Mouse (Mus musculus): ENCODE results near the gene Map1a. TPM values are rescaled to one million over a fixed set of nuclear protein-coding genes. Genes with fewer than 3 reads are reported as not detected.

The Map1a gene
- 5.8 and 7.0 TPM in 2 replicates for polyA plus RNA-seq (2014; fragmentation: Nextera tagmentation; extraction: Ambion mirVana)

DNA sequence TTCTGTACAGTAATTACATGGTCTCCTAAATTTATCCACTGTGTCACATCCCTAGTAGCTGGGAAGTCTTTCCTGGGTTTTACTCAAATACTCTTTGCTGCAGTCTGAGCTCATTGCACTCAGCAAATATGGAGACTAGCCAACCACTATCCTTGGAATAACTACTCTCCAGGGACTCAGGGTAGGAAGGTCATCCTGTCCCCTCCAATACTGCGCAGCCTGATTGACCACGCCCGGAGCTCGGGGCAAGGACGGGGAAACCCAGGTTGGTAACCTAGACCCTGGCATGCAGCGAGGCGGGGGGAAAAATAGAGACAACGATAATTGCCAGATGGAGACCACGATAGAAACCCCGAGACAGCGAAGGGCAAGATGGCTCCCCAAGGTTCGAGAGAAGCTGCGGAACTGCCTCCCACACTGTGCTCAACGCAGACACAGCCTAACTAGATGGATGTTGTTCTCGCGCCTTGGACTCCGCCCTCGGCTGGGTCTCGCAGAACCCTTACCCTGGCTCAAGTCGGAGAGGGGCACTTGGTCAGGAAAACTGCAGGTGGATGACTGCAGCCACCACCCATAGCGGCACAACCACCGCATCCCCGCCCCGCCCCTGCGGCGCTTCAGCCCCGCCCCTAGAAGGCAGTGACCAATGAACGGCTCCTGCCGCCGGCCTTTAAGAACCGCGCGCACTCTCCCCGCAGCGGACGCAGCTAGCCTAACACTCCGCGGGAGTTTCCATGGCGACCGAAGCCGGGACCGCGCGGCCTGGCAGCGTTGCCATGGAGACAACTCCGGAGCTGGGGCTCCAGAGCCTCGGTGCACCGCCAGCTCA lies at the start of gene Map1a:
Map1a (plus strand) TSS at position 700 of the 829 bp plus-strand sequence.
- Histone ChIP-seq H3K9me3 (ENCODE audit: control insufficient read depth, low read length) (no peaks in the 10 kb centered on the region), H3K4me1 (ENCODE audit: control insufficient read depth, insufficient read depth, low read length) (peaks cover 7% of the 10 kb centered on the region), H3K36me3 (ENCODE audit: control insufficient read depth, insufficient read depth, low read length) (no peaks in the 10 kb centered on the region), H3K9ac (ENCODE audit: low read depth, low read length) (peak within 1 kb of the TSS; percentile 51; the same call in 1 of the 2 replicates), H3K4me2 (replicated peaks; ENCODE audit: low read depth, low read length) (peak within 1 kb of the TSS; percentile 90), H3K4me3 (ENCODE audit: low read length) (peak within 1 kb of the TSS; percentile 57), H3K27ac (ENCODE audit: low read depth, low read length) (no peak within 1 kb of the TSS), H3K27me3 (ENCODE audit: control insufficient read depth, insufficient read depth, low read length) (peaks cover 11% of the 10 kb centered on the region; the same call in 1 of the 2 replicates)
- ATAC-seq (ENCODE audit: low FRiP score, low TSS enrichment): peak; percentile 98
- under 1% methylated on average over 47 of the region's 48 CpGs for WGBS

DNA sequence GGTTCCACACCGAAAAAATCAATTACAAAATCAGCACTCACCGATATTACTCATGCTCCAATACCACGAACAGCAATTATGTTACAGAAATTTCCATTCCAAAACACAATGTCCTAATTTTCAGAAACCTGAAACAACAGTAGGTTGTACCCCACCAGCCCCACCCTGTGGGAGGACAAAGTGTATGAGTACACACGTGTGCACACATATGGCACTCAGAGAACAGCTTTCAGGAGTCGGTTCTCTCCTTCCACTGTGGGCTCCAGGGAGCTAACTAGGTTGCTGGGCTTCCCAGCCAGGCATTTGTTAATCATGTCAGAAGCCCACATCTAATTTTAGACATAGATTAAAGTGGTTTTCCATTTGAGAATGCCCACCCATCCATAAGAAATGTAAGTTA lies 45.3 kb upstream of the Map1a start:
- Histone ChIP-seq H3K9me3 (ENCODE audit: control insufficient read depth, low read length) (no peaks in the 10 kb centered on the region), H3K4me3 (ENCODE audit: low read length) (no peak overlapping the region), H3K4me1 (ENCODE audit: control insufficient read depth, insufficient read depth, low read length) (no peaks in the 10 kb centered on the region), H3K27me3 (ENCODE audit: control insufficient read depth, insufficient read depth, low read length) (no peaks in the 10 kb centered on the region), H3K27ac (ENCODE audit: low read depth, low read length) (no peak overlapping the region), H3K9ac (ENCODE audit: low read depth, low read length) (no peak overlapping the region), H3K36me3 (ENCODE audit: control insufficient read depth, insufficient read depth, low read length) (peaks cover 79% of the 10 kb centered on the region), H3K4me2 (replicated peaks; ENCODE audit: low read depth, low read length) (no peak overlapping the region)
- ATAC-seq (ENCODE audit: low FRiP score, low TSS enrichment): no peak
- WGBS: 94% methylated on average over 5 of the region's 5 CpGs

DNA sequence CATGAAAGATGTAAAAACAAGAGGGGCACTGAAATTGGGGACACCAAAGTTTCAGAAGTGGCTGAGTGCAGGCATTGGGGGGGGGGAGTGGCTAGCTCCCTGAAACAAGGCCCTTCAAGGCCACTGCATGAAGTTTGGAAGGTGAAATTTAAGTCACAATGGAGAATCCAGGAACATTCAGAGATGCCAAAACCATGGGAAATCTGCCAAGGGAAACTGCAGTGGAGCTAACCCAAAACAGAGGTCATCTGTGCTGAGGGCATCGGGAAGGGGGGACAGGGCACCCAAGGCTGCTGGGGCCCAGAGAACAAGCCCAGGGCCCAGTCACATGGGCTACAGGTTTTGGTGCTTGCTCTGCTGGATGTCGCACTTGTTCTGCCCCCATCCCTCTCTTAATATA lies 39.6 kb upstream of the Map1a start:
- no peaks in the 10 kb centered on the region for H3K4me1 ChIP-seq (ENCODE audit: control insufficient read depth, insufficient read depth, low read length)
- H3K4me3 ChIP-seq (ENCODE audit: low read length): no peak overlapping the region
- H3K27me3 ChIP-seq (ENCODE audit: control insufficient read depth, insufficient read depth, low read length): no peaks in the 10 kb centered on the region
- 89% methylated on average over 2 of the region's 2 CpGs for WGBS
- H3K27ac ChIP-seq (ENCODE audit: low read depth, low read length): no peak overlapping the region
- ATAC-seq (ENCODE audit: low FRiP score, low TSS enrichment): no peak
- H3K36me3 ChIP-seq (ENCODE audit: control insufficient read depth, insufficient read depth, low read length): peaks cover 96% of the 10 kb centered on the region
- no peak overlapping the region for H3K4me2 ChIP-seq (replicated peaks; ENCODE audit: low read depth, low read length)
- no peak overlapping the region for H3K9ac ChIP-seq (ENCODE audit: low read depth, low read length)
- no peaks in the 10 kb centered on the region for H3K9me3 ChIP-seq (ENCODE audit: control insufficient read depth, low read length)

DNA sequence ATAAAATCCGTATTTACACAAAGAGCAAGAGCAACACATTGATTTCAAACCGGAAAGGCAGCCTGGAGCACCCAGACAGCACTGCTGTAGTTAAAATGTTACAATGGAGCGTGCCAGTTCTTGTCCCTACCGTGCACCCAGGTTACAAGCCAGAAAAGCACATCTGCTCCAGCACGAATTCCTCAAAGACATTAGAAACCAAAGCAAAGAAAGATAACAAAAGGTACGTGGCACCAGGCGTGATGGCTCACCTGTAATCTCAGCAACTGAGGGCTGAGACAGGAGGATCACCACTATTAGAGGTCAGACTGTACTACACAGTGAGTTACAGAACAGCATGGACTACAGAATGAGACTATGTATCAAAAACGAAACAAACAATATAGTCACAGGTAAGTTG lies 21.0 kb upstream of the Map1a start:
- no peak overlapping the region for H3K9ac ChIP-seq (ENCODE audit: low read depth, low read length)
- ATAC-seq (ENCODE audit: low FRiP score, low TSS enrichment): no peak
- H3K4me1 ChIP-seq (ENCODE audit: control insufficient read depth, insufficient read depth, low read length): peaks cover 7% of the 10 kb centered on the region
- H3K9me3 ChIP-seq (ENCODE audit: control insufficient read depth, low read length): no peaks in the 10 kb centered on the region
- 73% methylated on average over 8 of the region's 8 CpGs for WGBS
- no peak overlapping the region for H3K4me3 ChIP-seq (ENCODE audit: low read length)
- peaks cover 46% of the 10 kb centered on the region for H3K36me3 ChIP-seq (ENCODE audit: control insufficient read depth, insufficient read depth, low read length)
- no peak overlapping the region for H3K27ac ChIP-seq (ENCODE audit: low read depth, low read length)
- no peaks in the 10 kb centered on the region for H3K27me3 ChIP-seq (ENCODE audit: control insufficient read depth, insufficient read depth, low read length)
- no peak overlapping the region for H3K4me2 ChIP-seq (replicated peaks; ENCODE audit: low read depth, low read length)

DNA sequence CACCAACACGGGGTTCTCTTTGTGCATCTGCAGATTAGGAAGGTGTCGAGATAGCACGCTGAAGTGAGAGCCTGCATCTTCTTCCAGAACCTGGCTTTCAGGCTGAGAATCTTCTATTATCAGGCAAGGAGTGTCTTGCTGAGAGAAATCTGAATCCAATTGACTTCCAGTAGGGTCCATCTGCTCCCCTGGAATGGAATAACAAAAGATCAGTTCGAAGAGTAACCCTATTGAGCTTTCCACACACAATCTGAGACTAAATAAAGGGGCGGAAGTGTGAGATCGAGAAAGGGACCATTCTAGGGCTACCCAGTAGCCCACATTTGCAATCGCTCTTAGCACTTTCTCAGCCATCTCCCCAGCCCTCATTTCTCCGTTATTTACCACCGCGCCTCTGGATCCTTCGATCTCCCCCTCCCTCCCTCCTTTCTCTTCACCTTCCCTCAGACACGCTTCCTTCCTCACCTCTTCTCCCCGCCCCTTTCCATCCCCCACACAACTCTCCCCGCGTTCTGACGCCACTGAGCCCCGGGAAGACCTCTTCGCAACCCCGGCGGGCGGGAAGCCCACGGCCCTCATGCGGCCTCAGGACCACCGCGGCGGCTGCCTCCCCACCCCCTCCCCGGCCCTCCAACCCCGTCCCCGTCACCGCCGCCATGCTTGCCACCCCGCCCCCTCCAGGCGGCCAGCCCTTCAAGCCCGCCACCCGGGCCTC lies 18.7 kb upstream of the Map1a start:
- no peaks in the 10 kb centered on the region for H3K9me3 ChIP-seq (ENCODE audit: control insufficient read depth, low read length)
- peaks cover 7% of the 10 kb centered on the region for H3K4me1 ChIP-seq (ENCODE audit: control insufficient read depth, insufficient read depth, low read length)
- H3K36me3 ChIP-seq (ENCODE audit: control insufficient read depth, insufficient read depth, low read length): peaks cover 36% of the 10 kb centered on the region
- H3K27ac ChIP-seq (ENCODE audit: low read depth, low read length): peak overlapping the region; percentile 49; the same call in 1 of the 2 replicates
- ATAC-seq (ENCODE audit: low FRiP score, low TSS enrichment): peak; percentile 90
- peak overlapping the region; percentile 69 for H3K4me2 ChIP-seq (replicated peaks; ENCODE audit: low read depth, low read length)
- H3K9ac ChIP-seq (ENCODE audit: low read depth, low read length): peak overlapping the region; percentile 82
- H3K4me3 ChIP-seq (ENCODE audit: low read length): peak overlapping the region; percentile 74
- no peaks in the 10 kb centered on the region for H3K27me3 ChIP-seq (ENCODE audit: control insufficient read depth, insufficient read depth, low read length)
- WGBS: 1% methylated on average over 33 of the region's 35 CpGs

DNA sequence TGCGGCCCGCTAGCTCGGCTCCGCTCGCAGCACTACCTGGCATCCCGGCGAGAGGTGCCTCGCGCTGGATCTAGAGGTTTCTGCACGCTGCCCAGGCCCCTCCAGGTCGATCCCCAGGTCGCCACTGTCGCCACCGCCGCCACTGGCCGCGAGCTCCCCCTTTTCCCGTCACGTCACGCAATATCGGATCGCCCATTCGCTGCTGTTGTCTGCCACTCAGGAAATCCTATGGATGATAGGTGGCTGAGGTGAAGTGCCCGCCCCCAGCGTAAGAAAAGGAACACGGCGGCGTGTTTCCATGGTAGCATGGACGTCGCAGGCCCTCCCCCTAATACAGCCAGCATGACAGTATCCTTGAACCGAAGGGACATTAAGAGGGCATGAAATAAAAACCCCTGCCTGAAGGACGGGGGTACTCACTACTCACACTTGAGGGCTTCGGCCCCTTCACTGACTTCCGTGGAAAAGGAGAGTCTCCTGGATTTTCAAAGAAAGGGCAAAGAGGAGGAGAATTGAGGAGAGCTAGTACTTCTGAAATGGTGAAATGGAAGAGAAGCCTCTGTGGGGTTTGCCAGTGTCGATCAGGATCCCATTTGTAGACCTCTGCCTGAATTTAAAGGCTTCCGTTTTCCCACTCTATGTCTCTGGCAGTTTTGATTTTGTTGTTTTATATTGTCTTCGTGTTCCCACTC lies 18.0 kb upstream of the Map1a start, which contains the start of gene Trp53bp1:
Trp53bp1 (minus strand) TSS at position 172 of the 692 bp plus-strand sequence.
- Histone ChIP-seq H3K4me2 (replicated peaks; ENCODE audit: low read depth, low read length) (peak within 1 kb of the TSS; percentile 69), H3K36me3 (ENCODE audit: control insufficient read depth, insufficient read depth, low read length) (peaks cover 35% of the 10 kb centered on the region), H3K27me3 (ENCODE audit: control insufficient read depth, insufficient read depth, low read length) (no peaks in the 10 kb centered on the region), H3K4me3 (ENCODE audit: low read length) (peak within 1 kb of the TSS; percentile 74), H3K4me1 (ENCODE audit: control insufficient read depth, insufficient read depth, low read length) (peaks cover 7% of the 10 kb centered on the region), H3K27ac (ENCODE audit: low read depth, low read length) (peak within 1 kb of the TSS; percentile 49; the same call in 1 of the 2 replicates), H3K9me3 (ENCODE audit: control insufficient read depth, low read length) (no peaks in the 10 kb centered on the region), H3K9ac (ENCODE audit: low read depth, low read length) (peak within 1 kb of the TSS; percentile 82)
- peak; percentile 99 for ATAC-seq (ENCODE audit: low FRiP score, low TSS enrichment)
- WGBS: under 1% methylated on average over 37 of the region's 37 CpGs

DNA sequence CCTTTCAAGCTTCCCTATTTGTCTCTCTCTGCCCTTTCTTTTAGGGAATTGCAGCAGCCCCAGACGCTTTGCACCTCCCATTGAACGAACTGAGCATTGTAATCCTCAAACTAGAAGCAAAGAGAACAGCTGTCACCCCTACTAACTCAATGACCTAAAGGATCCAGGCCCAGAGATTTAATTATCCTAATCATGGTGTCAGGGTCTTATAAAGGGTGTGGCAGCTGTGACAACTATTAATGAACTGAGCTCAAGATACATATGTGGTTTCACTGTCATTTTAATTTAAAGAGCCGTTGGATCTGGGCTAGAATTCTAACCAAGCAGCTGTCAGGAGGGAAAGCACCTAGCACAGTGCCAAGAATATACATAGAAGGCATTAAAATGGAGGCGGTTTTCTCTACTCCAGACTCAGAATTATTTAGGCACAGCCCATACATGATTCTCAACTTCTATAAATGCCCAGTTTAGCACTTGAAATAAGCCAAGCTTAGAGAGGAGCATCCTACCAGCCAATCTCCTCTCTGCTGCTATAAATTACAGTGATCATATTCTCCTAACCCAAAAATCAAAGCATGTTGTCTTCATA lies 17.4 kb upstream of the Map1a start:
- peak overlapping the region; percentile 67 for H3K4me2 ChIP-seq (replicated peaks; ENCODE audit: low read depth, low read length)
- ATAC-seq (ENCODE audit: low FRiP score, low TSS enrichment): no peak
- 26% methylated on average over 4 of the region's 4 CpGs for WGBS

DNA sequence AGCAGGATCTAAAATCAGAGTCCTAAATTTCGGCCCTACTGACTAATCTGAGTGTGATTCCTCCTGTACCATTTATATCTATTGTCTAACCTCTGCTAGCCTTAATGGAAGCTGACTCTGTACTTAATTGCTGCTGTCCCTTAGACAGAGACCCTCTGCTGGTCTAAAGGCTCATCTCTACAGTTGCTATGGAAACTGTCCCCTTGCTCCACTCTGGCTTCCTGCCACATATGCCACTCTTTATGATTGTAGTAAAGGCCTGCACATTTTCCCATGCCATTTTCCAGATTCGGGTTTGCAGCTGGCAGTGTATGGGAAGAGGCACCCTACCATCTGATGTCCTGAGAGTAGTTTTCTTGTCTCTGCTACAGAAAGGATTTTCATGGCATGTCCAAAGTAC lies 1.6 kb upstream of the Map1a start:
- no peak for ATAC-seq (ENCODE audit: low FRiP score, low TSS enrichment)
- no peak overlapping the region for H3K4me3 ChIP-seq (ENCODE audit: low read length)
- H3K4me1 ChIP-seq (ENCODE audit: control insufficient read depth, insufficient read depth, low read length): 0 out of 2 replicates have a peak, but pooled peaks cover 3% of the 10 kb centered on the region
- no peaks in the 10 kb centered on the region for H3K36me3 ChIP-seq (ENCODE audit: control insufficient read depth, insufficient read depth, low read length)
- H3K9ac ChIP-seq (ENCODE audit: low read depth, low read length): no peak overlapping the region
- no peak overlapping the region for H3K4me2 ChIP-seq (replicated peaks; ENCODE audit: low read depth, low read length)
- WGBS: 71% methylated on average over 2 of the region's 2 CpGs
- peaks cover 11% of the 10 kb centered on the region; the same call in 1 of the 2 replicates for H3K27me3 ChIP-seq (ENCODE audit: control insufficient read depth, insufficient read depth, low read length)
- no peak overlapping the region for H3K27ac ChIP-seq (ENCODE audit: low read depth, low read length)
- no peaks in the 10 kb centered on the region for H3K9me3 ChIP-seq (ENCODE audit: control insufficient read depth, low read length)

More for the DNA sequence above, 17.4 kb upstream of the Map1a start:
- no peak overlapping the region for H3K27ac ChIP-seq (ENCODE audit: low read depth, low read length)
- H3K4me3 ChIP-seq (ENCODE audit: low read length): peak overlapping the region; percentile 74
- H3K4me1 ChIP-seq (ENCODE audit: control insufficient read depth, insufficient read depth, low read length): peaks cover 7% of the 10 kb centered on the region
- peaks cover 30% of the 10 kb centered on the region for H3K36me3 ChIP-seq (ENCODE audit: control insufficient read depth, insufficient read depth, low read length)
- peak overlapping the region; percentile 82 for H3K9ac ChIP-seq (ENCODE audit: low read depth, low read length)
- no peaks in the 10 kb centered on the region for H3K9me3 ChIP-seq (ENCODE audit: control insufficient read depth, low read length)
- H3K27me3 ChIP-seq (ENCODE audit: control insufficient read depth, insufficient read depth, low read length): no peaks in the 10 kb centered on the region; the same call in 1 of the 2 replicates

Measured in kidney, embryonic 14.5 days (tissue).